Mouse (Mus musculus): ENCODE results near the gene Vti1a. TPM values are rescaled to one million over a fixed set of nuclear protein-coding genes. Genes with fewer than 3 reads are reported as not detected.

Gene Vti1a
- total RNA-seq, 2 experiments from 2014 or later = 27.6 to 33.0 TPM

DNA sequence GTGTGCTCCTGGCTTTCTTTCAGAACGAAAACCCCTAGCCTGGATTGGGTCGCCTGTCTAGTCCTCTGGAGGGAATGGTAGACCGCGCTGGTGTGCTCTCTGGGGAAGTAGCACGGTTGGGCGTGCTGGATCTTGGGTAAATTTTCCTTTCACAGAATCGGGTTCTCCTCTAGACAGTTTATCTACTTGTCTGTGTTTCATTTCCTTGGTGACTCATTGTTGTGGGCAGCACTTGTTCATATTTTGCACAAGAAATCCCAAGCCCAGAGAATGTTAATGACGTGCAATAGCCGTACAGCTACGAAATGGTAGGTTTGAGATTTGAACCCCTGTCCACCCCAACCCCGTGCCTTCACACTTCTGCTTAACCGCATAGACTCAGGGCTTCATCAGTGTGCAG lies 145.9 kb downstream of the Vti1a start:
- DNase-seq = no peak

DNA sequence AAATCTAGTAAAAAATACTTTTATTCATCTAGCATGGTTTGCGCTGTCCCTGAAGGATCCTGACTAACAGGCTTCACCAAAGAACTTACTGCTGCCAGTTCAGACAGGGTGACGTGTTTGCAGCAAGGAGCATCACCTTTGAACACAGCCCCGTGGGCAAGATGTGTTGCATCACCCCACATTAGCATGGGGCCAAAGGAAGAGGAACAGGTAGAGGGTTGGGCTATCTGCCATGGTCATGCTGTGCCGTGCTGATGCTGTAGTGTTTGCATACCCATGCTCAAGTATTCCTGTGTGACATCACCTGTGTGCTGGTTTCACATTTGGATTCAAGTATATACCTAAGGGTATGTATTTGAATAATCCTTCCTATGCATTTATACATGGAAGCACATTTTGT lies 147.6 kb downstream of the Vti1a start:
- no peak for DNase-seq

DNA sequence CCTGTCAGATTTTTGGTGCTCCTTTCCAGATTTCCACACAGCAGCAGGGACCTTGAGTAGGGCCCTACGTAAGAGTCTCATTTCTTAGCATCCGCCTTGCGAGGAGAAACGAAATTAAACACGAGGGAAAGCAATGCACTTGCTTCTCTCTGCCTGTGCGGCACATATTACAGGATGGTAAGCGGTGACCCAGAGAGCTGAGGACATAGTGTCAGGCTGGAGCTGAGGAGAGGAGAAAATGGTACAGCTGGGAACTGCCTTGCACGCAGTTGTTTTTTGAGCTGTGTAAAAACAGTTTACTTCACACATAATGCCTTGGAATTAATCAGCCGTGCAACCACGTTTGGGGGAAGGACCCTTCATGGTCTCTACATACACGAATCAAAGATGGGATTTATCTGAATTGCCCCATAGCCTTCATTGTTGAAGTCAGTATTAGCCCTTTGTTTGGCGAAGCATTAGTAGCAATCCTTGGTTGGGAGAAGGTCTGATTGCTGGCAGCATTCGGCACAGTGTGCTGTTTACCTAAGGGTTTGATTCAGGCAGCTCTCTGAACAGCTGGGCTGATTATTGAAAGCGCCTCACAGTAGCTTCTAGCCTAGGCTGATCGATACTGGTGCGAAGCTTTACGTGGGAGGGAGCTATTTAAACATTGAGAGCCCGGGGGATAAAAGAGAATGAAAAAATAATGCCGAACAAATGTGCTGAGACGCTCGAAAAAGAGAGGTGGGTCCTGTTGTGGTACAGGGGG lies 153.4 kb downstream of the Vti1a start:
- no peak for DNase-seq

DNA sequence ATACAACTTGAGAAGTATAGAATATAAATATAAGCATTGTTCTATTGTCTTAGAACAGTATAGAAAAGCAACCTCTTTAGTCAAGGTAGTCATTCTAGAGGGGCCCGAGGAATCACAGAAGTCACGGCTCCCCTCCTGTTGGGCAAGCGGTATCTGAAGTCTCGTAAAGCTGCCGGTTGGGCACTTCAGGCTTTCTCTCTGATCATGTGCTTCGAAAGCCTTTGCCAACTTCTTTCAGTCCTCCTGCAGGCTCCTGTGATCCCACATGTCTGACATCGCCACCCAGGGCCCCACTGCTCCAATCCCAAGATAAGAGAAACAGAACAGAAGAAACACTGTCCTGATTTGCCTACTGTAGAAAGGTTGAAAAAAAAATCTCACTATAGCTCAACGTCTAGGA lies 156.5 kb downstream of the Vti1a start:
- no peak for DNase-seq

DNA sequence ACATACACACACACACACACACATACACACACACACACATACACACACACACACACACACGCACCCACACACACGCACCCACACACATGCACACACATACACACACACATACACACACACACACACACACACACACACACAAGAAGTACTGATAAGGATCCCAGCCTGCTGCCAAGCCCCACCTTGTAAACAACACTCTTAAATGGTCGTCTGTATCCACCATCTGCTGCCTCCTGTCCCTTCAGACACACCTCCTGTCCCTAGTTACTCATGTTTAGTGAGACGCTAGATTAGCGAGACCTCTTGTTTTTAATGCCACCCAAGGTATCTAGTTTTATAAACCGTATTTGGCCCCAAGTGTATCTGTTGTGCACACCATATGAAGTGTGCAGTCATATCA lies 158.1 kb downstream of the Vti1a start:
- DNase-seq = no peak

DNA sequence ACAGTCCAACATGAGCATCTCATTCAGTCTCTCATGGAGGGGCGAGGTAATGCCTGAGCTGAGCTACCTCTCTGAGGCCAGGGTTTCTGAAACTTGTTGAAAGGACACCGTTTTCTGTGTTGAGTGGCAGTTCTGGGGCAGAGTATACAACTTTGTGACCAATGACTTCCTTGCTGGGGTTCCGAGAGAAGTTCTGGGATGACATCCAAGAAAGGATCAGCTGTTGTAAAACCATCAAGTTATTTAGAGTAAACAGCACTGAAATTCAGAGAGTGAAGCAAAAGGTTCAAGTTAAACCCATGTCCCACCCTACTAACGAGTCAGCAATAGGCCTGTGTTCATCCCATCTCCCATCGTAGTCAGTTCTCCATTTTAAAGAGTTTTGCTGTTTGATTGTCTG lies 164.4 kb downstream of the Vti1a start:
- no peak for DNase-seq

DNA sequence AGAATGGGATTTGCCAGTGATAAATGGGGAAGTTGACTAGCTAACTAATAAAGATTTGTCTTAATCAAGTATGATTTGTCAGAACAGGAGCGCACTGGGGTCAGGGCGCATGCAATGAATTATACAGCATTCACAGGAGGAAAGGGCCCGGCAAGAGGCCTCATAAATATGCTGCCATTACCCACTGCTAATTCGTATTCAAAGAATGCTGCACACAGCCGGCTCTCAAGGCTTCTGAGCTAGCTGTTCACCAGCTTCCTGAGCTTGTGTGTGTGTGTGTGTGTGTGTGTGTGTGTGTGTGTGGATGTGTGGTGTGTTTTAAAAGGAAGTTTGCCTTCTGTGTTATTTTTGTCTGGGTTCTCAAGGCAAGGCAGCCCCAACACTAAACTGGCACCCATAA lies 165.2 kb downstream of the Vti1a start:
- no peak for DNase-seq

DNA sequence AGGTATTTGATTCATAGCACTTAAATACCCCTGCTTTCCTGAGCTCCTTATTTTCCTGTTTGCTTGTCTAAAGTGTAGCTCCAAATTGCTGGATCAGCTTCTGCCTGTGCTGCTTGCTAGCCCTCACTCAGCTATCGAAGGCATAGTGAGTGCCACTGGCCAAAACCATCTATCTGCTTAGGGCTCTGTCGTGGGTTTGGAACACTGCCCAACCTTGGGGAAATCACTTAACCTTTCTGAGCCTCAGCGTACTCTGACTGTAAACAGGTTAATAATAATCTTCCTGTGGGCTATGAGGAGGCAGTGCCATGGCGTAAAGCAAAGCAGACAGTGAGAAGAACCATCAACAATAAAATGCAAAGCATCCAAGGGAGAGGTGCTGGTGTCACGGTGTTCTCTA lies 167.4 kb downstream of the Vti1a start:
- DNase-seq = peak; percentile 12

DNA sequence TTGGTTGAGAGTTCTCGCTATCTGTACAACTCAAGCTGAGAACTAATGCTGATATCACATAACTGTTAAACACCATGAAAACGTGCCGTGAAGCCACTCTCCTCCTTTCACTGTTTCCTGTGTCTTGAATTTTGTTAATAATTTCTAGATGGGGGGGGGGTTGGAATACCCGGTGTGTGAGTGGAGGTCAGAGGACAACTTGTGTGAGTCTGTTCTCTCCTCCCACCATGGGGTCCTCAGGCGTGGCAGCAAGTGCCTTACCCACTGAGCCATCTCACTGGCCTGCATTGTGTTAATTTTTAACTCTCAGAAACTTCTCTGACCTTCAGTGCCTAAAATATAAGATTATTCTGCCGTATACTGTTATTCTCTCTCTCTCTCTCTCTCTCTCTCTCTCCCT lies 168.5 kb downstream of the Vti1a start:
- no peak for DNase-seq

DNA sequence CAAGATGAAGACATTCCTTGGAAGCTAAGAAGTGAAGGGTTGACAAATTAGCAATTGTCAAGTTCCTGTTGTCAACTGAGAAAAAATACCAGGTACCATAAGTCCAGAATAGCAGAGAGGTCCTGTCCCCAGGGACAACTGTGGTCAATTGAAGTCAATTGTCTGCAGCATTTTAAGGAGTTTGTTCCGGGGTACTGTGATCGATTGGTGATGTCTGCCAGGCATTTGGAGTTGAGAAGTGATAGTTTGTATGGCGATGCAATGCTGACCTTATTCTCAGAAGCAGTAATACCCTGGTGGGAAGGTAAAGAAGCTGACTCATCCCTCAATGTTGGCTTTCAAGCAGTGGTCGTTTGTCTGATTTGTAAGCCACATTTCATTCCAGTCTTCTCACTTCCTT lies 170.4 kb downstream of the Vti1a start:
- DNase-seq = no peak

DNA sequence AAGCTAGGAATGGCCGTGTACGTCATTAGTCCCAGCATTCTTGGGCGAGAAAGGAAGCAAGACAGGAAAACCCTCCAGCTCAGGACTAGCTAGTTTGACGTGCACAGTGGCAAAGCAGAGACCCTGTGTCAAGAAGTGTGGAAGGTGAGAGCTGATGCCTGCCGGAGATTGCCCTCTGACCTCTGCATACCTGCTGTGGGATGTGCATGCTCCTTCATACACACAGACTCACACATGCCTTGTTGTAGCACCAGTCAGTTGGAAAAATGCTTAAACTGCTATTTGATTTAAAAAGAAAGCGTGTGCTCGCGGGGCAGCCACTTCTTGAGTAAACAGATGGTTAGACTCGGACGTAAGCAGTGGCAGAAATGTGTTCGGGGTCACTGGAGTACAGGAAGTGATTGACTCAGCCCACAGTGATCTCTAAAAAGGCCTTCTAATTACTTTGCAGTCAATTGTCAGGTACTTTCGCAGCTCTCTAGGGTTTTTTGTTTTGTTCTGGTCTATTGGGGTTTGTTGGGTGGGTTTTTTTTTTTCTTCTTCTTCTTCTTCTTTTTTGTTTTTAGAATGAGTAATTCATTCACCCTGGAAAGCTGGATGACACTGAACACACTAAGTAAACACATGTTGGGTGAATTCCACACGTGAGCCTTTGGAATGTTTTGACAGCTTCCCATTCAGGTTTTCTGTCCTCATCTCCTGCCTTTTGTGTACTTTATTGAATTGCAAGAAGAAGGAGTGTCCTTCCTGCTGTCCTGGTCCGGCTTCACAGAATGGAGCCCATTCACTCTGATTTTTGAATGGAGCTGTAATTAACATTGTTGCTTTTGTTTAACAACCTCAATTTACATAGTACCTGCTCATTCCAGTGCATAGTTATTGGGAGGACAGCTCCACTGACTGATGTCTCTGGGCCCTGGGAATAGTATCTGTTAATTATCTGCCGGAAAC lies 175.3 kb downstream of the Vti1a start:
- DNase-seq = no peak

DNA sequence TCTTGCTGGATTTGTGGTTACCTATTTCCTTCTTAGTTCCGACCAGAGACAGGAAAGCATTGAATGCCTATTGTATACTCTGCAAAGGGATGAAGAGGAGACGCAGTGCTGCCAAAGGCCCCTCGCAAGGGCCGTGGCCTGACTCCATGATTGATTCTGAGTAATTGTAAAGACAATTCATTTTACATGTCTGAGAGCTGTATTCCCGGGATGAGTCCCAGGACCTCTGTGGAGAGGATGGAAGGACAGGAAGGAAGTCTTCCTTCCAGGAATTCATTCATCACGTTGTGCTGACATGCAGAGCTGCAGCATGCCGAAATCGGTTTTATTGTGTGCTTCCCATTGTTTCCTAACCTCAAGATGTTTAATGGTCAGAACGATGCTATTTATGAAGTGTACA lies 180.2 kb downstream of the Vti1a start:
- DNase-seq = no peak

DNA sequence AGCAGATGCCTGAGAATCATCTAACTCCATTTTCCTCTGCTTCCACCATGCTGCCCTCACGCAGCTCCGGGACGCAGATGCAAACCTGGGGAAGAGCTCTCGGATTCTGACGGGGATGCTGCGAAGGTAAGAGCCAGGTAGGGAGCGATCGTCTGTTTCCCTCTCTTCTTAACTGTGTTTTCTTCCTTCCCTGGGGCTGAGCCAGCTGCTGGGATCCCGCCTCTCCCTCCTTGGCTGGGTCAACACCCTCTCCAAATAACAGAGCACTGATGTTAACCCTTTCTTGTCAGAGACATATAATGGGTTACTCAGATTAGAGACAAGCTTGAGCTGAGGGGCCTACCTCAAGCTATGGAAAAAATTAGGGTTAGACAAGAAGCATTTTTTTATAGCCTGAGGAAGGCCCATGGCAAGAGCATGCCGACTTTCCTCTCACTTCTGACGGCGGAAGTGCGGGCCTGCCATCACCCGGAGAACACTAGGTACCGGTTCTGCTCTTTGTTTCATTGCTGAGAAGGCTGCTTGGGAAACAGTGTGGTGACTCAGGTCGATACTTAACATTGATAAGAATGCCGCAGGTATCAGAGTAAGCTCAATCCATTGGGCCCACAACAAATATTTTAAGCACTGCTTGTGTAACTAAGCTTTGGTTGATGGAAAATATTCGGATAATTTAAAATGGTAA lies 183.2 kb downstream of the Vti1a start:
- no peak for DNase-seq

DNA sequence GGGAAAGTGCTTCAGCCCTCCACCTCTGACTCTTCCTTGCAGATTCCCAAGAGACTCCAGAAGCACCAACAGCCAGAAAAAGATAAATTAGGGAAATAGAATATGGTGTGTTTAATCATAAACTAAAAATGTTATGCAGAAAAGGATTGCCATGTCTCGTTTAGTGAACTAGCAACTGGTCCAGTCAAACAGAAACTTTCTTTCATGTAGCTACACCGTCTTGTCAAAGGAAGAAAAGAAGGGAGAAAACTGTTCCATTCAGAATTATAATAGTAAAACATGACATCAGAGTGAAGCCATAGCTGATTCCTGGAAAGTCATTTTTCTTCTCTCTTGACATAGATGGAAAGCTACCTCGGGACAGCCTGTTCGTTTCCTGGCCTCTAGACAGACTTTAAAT lies 185.9 kb downstream of the Vti1a start:
- DNase-seq = no peak

DNA sequence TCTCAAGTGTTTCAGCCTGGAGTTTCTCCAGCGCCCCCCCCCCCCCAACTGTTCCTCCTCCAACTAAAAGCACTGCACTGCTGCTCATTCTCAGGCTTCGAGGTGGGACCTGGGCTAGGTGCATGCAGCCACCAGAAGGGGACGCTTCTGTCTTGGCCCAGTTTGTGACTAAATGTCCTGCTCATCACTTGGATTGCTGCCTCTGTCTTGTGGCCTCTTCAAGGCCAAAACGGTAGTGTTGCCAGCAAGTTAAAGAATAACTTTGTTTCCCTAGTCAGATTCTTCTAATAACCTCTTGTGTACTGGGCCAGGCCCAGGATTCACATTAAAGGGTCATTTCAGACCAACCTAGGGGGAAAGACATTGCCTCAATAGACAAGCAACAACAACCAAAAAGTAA lies 187.7 kb downstream of the Vti1a start:
- peak; percentile 28 for DNase-seq

DNA sequence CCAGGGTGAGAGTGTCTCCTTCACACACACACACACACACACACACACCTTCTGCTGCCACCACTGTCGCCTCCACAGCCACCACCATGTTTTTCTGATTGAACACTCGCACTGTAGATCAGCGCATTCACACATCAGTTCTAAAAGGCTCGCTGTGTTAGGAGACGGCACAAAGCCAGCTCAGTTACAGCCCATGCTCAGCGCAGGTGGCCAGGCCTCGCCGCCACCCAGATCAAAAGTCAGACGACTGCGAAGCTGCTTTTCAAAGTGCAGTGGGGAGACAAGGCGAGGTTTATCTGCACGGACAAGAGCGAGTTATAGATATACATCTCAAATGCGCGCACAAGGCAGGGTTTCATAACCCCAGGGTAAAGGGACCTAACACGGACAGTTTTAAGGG lies 191.7 kb downstream of the Vti1a start:
- no peak for DNase-seq

DNA sequence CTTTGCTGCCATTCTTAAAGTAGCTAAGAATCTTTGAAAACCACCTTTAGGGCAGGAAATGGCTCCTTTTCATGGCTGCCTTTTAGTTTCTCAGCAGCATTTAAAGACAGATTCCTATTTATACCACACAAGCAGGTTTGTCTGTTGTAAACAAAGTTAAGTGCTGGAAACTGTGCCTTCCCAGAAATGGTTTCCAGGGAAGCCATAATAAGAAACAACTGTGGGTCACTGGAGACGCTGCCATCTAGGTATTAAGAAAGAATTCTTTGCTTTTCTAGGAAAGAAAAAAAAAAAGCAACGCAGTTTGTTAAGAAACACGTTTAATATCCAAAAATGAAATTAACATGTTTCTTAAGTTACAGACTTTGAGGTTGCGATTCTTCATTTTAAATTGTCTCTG lies 192.1 kb downstream of the Vti1a start:
- DNase-seq = no peak

DNA sequence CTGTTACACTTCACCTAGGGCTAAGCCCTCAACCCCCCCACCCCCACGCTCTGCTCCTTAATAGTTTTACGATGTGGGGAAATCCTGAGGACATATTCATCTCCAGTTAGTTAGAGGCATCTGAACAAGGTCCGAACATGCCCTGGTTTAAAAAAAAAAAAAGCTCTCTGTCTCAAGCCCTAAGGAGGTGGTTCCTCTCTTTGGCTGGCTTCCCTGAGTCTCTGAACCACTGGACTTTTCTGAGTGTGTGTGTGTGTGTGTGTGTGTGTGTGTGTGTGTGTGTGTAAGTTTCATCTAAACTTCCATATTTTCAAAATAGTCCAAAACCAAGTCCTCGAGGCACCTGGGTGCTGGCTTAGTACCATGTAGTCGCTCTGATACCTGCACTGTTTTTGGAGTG lies 192.9 kb downstream of the Vti1a start:
- DNase-seq = no peak

DNA sequence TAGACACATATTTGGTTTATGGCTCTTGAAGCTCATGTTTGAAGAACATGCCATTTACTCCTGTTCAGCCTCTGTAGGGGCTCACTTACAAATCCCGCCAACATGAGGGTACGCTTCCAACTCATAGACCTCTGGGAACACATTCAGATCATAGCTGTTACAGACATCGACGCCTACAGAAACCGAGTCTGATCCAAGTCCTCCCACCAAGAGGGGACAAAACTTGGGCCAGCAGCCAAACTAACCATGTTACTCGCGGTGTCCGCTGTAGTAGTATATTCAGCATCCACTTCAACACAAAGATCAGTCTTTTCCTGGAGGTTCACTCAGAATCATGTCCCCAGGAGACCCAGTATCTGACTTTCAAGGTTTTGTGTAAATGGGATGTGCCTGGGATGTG lies 193.5 kb downstream of the Vti1a start:
- DNase-seq = no peak

DNA sequence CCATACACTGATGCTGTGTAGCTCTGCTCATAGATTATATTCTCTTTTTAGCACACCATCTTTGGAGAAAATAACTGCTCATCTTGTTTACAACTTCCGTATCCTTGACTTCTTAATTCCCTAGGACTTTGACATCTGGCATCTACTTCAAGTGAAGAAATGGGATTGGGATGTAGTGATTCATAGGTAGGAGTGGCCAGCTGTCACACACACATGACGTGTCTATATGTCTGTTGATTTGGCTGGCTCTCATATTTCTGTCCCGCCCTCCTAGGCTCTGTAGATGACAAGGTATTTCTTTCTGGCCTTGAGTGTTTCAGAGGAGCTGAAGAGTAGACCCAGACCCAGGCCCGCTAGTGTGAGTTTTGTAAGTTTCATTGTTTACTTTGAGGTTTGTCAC lies 197.8 kb downstream of the Vti1a start:
- DNase-seq = no peak

DNA sequence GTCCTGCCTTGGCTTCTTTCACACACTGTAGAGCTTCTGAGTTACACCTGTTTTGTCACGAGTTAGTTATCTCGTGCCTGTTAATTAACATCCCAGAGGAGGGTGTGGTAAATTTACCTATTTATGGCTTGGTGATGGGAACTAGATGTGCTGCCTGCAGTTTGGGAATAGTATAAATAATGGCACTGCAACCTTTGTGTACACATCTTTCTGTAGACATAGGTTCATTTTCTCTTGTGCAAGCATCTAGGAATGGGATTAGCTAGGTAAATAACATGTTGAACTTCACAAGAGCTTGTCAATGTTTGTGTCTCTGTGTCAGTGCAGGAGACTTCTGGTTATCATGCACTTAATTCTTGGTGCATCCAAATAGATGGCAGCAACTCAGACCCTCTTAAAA lies 204.1 kb downstream of the Vti1a start:
- no peak for DNase-seq

DNA sequence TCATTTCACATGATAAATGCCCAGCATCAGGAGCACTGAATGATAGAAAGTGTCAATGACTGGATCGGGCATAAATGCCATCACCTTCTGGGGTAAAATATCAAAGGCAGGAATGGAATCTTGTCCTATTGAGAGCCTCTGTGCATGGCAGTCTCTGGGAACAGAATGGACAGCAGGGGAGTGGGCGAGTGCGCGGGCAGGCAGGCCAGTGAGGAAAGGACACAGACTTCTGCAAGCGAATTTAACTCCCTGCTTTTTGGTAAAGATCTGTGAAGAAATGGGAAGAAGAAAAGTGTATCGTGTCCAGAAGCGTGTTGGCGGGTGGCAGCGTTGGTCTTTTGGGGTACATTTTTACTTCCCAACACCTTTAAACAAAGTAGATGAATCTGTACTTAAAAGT lies 207.2 kb downstream of the Vti1a start:
- no peak for DNase-seq

DNA sequence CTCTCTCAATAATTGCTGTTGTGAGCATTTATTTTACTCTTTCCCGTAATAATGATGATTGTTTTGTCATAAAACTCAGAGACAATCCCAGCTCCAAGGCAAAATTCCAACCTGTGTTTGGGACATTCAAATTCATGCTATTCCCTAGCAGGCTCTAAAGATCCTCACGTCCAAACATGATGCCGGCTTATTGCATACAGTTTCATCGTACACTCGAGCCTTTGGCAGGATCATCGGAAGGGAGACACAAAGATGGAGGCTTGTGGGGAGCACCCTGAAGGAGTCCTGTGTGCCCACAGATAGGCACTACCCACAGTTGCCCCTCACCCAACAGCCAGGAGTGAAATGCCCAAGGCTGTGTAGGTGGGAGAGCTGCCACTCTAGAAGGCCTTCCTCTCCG lies 208.3 kb downstream of the Vti1a start:
- DNase-seq = no peak

All from adrenal gland, postnatal 10 days (tissue).